Mouse (Mus musculus): ENCODE measurements at regions not wholly inside any gene's neighbourhood (a gene's known extent, or its start where the extent isn't known, plus 50 kb on each side); places are given as distances from the start of the nearest gene placed in this dataset.

DNA sequence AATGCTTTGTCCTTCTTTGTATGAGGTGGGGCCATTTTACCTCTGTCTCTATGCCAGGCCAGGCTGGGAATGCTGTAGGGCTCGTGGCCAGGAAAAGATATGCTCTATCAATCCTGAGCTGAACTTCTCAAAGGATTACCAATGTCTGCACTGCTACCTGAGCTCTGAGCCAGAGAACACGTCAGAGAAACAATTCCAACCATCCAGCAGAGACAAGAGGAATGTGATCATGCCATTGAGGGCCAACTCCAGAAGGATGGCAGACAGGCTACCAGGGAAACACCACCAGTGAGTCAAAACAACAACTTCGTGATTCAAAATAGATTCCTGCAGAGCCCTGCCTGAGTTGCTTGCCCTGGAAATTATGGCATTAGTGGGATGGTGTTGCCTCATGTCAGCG lies 361.0 kb downstream of the Adam3 start:
- Histone ChIP-seq H3K4me1 (ENCODE audit: control insufficient read depth, insufficient read depth, low read length) (0 out of 2 replicates have a peak, but pooled peaks cover 3% of the 10 kb centered on the region), H3K4me3 (ENCODE audit: low read depth, low read length) (no peak overlapping the region), H3K36me3 (ENCODE audit: control insufficient read depth, insufficient read depth, low read length) (no peaks in the 10 kb centered on the region), H3K9ac (ENCODE audit: low read depth, low read length) (no peak overlapping the region), H3K9me3 (replicated peaks; ENCODE audit: control insufficient read depth, low read length) (no peaks in the 10 kb centered on the region), H3K27ac (ENCODE audit: low read depth, low read length) (no peak overlapping the region), H3K27me3 (ENCODE audit: control insufficient read depth, insufficient read depth, low read length) (no peaks in the 10 kb centered on the region), H3K4me2 (no peak overlapping the region)
- no peak for ATAC-seq (replicated peaks; ENCODE audit: insufficient number of reproducible peaks, low FRiP score, low TSS enrichment)
- WGBS (ENCODE audit: insufficient replicate concordance), result 54% methylated on average over 4 of the region's 4 CpGs

DNA sequence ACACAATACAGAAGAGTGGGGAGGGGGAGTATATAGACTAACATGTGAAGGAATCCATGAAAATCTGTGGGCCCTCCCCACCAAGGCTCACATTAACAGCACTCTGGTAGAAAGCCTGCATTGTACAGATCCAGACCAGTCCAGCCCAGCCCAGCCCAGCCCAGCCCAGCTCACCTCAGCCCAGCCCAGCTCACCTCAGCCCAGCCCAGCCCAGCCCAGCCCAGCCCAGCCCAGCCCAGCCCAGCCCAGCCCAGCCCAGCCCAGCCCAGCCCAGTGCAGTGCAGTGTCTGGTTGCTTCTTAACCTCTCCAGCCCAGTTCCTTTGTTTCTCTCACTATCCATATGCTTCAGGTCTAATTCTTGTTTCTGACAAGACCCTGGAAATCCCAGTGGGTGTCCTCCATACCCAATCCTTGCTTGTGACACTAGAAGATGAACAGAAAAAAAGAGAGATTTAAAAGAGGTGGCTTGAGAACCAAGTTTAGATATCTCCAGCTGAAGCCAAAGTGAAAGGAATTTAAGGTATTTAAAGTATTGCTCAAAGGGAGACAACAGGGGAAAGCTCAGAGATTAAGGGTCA lies 366.5 kb downstream of the Adam3 start:
- no peak overlapping the region for H3K4me2 ChIP-seq
- no peaks in the 10 kb centered on the region for H3K4me1 ChIP-seq (ENCODE audit: control insufficient read depth, insufficient read depth, low read length)
- no peaks in the 10 kb centered on the region for H3K27me3 ChIP-seq (ENCODE audit: control insufficient read depth, insufficient read depth, low read length)
- H3K9me3 ChIP-seq (replicated peaks; ENCODE audit: control insufficient read depth, low read length), result no peaks in the 10 kb centered on the region
- H3K9ac ChIP-seq (ENCODE audit: low read depth, low read length), result no peak overlapping the region
- ATAC-seq (replicated peaks; ENCODE audit: insufficient number of reproducible peaks, low FRiP score, low TSS enrichment), result no peak; the same call in 1 of the 2 replicates
- no peaks in the 10 kb centered on the region for H3K36me3 ChIP-seq (ENCODE audit: control insufficient read depth, insufficient read depth, low read length)
- no peak overlapping the region for H3K4me3 ChIP-seq (ENCODE audit: low read depth, low read length)
- no peak overlapping the region for H3K27ac ChIP-seq (ENCODE audit: low read depth, low read length)

DNA sequence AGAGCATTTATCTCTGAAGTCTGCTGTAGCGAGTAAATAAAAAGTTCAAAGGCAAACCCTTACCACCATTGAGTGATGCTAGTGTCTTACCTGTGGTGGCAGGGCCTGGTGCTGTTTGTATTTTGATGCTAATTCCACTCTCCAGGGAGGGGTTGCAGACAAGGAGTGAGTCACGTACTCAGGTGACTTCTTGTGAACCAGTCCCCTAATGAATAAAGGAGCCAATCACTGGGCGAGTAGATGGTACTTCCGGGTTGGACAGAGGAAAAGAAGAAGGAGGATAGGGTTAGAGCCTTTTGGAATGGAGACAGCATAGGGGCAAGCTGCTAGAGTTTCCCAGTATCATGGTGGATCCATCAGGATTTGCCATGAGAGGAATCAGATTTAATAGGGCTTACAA lies 370.5 kb downstream of the Adam3 start:
- no peaks in the 10 kb centered on the region for H3K27me3 ChIP-seq (ENCODE audit: control insufficient read depth, insufficient read depth, low read length)
- H3K4me1 ChIP-seq (ENCODE audit: control insufficient read depth, insufficient read depth, low read length), result no peaks in the 10 kb centered on the region
- H3K4me2 ChIP-seq, result no peak overlapping the region
- WGBS (ENCODE audit: insufficient replicate concordance), result 82% methylated on average over 4 of the region's 4 CpGs
- H3K27ac ChIP-seq (ENCODE audit: low read depth, low read length), result no peak overlapping the region
- no peaks in the 10 kb centered on the region for H3K36me3 ChIP-seq (ENCODE audit: control insufficient read depth, insufficient read depth, low read length)
- H3K4me3 ChIP-seq (ENCODE audit: low read depth, low read length), result no peak overlapping the region
- no peaks in the 10 kb centered on the region for H3K9me3 ChIP-seq (replicated peaks; ENCODE audit: control insufficient read depth, low read length)
- no peak for ATAC-seq (replicated peaks; ENCODE audit: insufficient number of reproducible peaks, low FRiP score, low TSS enrichment)
- H3K9ac ChIP-seq (ENCODE audit: low read depth, low read length), result no peak overlapping the region

DNA sequence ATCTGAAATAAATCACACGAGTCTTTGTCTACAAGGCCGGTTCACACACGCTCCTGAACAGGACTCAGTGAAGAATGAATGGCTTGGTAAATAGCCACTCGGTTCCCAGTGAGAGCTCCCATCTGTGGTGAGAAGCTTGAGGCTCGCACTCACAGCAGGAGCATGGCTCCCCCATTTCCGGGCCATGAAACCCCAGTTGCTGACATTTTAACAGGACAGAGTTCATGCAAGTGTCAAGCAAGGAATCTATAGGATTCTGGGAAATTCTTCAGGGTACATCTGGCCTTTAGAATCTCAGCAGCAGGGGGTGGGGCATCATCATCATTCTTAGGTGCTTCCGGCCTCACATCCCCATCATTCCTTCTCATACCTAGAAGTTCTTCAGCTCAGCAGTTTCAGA lies 371.8 kb downstream of the Adam3 start:
- 75% methylated on average over 7 of the region's 7 CpGs for WGBS (ENCODE audit: insufficient replicate concordance)
- Histone ChIP-seq H3K36me3 (ENCODE audit: control insufficient read depth, insufficient read depth, low read length) (no peaks in the 10 kb centered on the region), H3K27me3 (ENCODE audit: control insufficient read depth, insufficient read depth, low read length) (no peaks in the 10 kb centered on the region), H3K27ac (ENCODE audit: low read depth, low read length) (no peak overlapping the region), H3K9ac (ENCODE audit: low read depth, low read length) (no peak overlapping the region), H3K4me3 (ENCODE audit: low read depth, low read length) (no peak overlapping the region), H3K4me1 (ENCODE audit: control insufficient read depth, insufficient read depth, low read length) (no peaks in the 10 kb centered on the region), H3K4me2 (no peak overlapping the region), H3K9me3 (replicated peaks; ENCODE audit: control insufficient read depth, low read length) (no peaks in the 10 kb centered on the region)
- no peak for ATAC-seq (replicated peaks; ENCODE audit: insufficient number of reproducible peaks, low FRiP score, low TSS enrichment)

DNA sequence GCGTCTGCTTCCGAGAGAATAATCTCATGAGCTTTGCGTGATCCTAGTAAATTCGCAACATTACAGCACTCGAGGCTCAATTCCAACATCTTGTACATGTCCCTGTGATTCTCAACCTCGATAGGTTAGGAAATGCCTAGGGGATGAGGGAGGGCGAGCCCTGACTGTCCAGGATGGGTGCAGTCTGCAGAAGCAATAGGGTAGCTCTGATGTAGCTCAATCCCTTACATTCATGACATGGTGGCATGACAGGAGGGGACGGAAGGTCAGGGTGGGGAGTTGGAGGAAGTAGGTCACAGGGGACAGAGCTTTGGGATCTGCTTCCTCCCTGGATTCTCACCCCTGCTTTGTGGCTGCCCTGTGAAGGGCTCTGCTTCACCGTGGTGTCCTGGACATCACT lies 373.3 kb downstream of the Adam3 start:
- no peak for ATAC-seq (replicated peaks; ENCODE audit: insufficient number of reproducible peaks, low FRiP score, low TSS enrichment)
- Histone ChIP-seq H3K9me3 (replicated peaks; ENCODE audit: control insufficient read depth, low read length) (no peaks in the 10 kb centered on the region), H3K27me3 (ENCODE audit: control insufficient read depth, insufficient read depth, low read length) (no peaks in the 10 kb centered on the region), H3K36me3 (ENCODE audit: control insufficient read depth, insufficient read depth, low read length) (no peaks in the 10 kb centered on the region), H3K4me3 (ENCODE audit: low read depth, low read length) (no peak overlapping the region), H3K27ac (ENCODE audit: low read depth, low read length) (no peak overlapping the region), H3K4me2 (peak overlapping the region; percentile 45), H3K9ac (ENCODE audit: low read depth, low read length) (no peak overlapping the region), H3K4me1 (ENCODE audit: control insufficient read depth, insufficient read depth, low read length) (no peaks in the 10 kb centered on the region)
- 64% methylated on average over 9 of the region's 9 CpGs for WGBS (ENCODE audit: insufficient replicate concordance)

DNA sequence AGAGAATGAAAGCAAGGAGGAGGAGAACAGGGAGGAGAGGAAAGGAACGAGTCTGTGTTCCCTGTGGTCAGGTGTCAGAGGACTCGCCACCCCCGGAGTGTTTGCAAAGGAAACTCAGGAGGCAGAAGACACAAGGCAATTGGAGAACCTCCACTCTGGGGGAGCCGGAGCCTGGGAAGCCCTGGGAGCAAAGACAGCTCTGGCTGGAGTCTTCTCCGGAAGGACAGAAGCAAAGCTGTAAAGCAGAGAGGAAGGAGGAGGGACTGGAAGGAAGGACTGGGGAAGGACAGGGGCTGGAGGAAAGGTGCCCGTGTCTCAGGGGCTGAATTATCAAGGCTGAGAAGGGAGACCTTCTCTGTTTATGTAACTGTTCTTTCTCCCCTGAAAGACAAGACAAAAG lies 373.9 kb downstream of the Adam3 start:
- no peak overlapping the region for H3K27ac ChIP-seq (ENCODE audit: low read depth, low read length)
- H3K9ac ChIP-seq (ENCODE audit: low read depth, low read length), result no peak overlapping the region

DNA sequence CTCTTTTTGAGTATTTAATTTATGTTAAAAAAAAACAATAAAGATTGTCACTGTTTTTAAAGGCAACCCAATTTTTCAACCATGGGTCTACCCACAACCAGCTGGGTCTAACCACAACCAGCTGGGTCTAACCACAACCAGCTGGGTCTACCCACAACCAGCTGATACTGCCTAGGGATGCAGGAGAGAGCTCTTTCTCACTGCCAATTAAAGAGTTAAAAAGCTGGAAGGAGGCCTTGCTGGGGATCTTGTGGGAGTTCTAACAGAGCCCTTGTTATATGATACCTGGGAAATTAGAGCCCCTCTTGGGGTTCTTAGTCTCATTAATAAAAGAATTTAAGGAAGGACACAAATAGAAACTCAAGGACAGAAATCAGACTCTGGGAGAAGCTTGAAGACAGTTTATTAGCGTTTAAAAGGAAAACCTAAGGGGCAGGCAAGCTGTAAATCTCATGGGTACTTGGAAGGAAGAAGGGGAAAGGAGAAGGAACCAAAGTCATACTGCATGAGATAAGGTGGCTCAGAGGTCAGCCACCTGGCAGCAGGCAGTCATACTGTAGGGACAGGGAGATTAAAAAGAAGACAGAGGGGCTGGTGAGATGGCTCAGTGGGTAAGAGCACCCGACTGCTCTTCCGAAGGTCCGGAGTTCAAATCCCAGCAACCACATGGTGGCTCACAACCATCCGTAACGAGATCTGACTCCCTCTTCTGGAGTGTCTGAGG lies 379.1 kb downstream of the Adam3 start:
- H3K27ac ChIP-seq (ENCODE audit: low read depth, low read length), result no peak overlapping the region
- WGBS (ENCODE audit: insufficient replicate concordance), result 64% methylated on average over 6 of the region's 6 CpGs
- H3K9me3 ChIP-seq (replicated peaks; ENCODE audit: control insufficient read depth, low read length), result no peaks in the 10 kb centered on the region
- H3K36me3 ChIP-seq (ENCODE audit: control insufficient read depth, insufficient read depth, low read length), result no peaks in the 10 kb centered on the region
- no peak for ATAC-seq (replicated peaks; ENCODE audit: insufficient number of reproducible peaks, low FRiP score, low TSS enrichment)
- H3K4me2 ChIP-seq, result no peak overlapping the region
- H3K4me3 ChIP-seq (ENCODE audit: low read depth, low read length), result no peak overlapping the region
- H3K4me1 ChIP-seq (ENCODE audit: control insufficient read depth, insufficient read depth, low read length), result no peaks in the 10 kb centered on the region
- H3K27me3 ChIP-seq (ENCODE audit: control insufficient read depth, insufficient read depth, low read length), result no peaks in the 10 kb centered on the region
- no peak overlapping the region for H3K9ac ChIP-seq (ENCODE audit: low read depth, low read length)

More for the DNA sequence above, 373.9 kb downstream of the Adam3 start:
- Histone ChIP-seq H3K27me3 (ENCODE audit: control insufficient read depth, insufficient read depth, low read length) (no peaks in the 10 kb centered on the region), H3K9me3 (replicated peaks; ENCODE audit: control insufficient read depth, low read length) (no peaks in the 10 kb centered on the region), H3K4me2 (peak overlapping the region; percentile 45), H3K4me1 (ENCODE audit: control insufficient read depth, insufficient read depth, low read length) (no peaks in the 10 kb centered on the region), H3K4me3 (ENCODE audit: low read depth, low read length) (no peak overlapping the region), H3K36me3 (ENCODE audit: control insufficient read depth, insufficient read depth, low read length) (no peaks in the 10 kb centered on the region)
- ATAC-seq (replicated peaks; ENCODE audit: insufficient number of reproducible peaks, low FRiP score, low TSS enrichment), result no peak
- 12% methylated on average over 6 of the region's 6 CpGs for WGBS (ENCODE audit: insufficient replicate concordance)

DNA sequence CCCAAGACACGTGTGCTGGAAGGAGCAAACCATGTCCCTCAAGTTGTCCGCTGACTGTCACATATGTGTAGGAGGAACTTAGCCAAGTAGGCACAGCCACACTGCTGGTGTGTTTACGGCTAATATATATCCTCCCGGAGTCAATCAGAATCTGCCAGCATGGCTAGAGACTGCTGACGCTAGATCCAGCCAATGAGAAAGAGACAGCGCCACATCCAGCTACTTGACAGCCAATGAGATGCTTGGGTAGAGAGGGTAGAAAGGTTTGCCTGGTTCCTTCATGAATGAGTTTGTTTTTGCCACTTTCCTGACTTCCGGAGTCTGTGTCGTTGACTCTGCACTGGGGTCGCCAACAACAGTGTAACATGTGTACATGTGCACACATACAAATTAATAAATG lies 387.0 kb downstream of the Adam3 start:
- Histone ChIP-seq H3K27me3 (ENCODE audit: control insufficient read depth, insufficient read depth, low read length) (no peaks in the 10 kb centered on the region), H3K9me3 (replicated peaks; ENCODE audit: control insufficient read depth, low read length) (no peaks in the 10 kb centered on the region), H3K36me3 (ENCODE audit: control insufficient read depth, insufficient read depth, low read length) (no peaks in the 10 kb centered on the region), H3K9ac (ENCODE audit: low read depth, low read length) (no peak overlapping the region), H3K4me3 (ENCODE audit: low read depth, low read length) (no peak overlapping the region), H3K27ac (ENCODE audit: low read depth, low read length) (no peak overlapping the region), H3K4me1 (ENCODE audit: control insufficient read depth, insufficient read depth, low read length) (no peaks in the 10 kb centered on the region), H3K4me2 (no peak overlapping the region)
- WGBS (ENCODE audit: insufficient replicate concordance), result 88% methylated on average over 9 of the region's 9 CpGs
- ATAC-seq (replicated peaks; ENCODE audit: insufficient number of reproducible peaks, low FRiP score, low TSS enrichment), result no peak

DNA sequence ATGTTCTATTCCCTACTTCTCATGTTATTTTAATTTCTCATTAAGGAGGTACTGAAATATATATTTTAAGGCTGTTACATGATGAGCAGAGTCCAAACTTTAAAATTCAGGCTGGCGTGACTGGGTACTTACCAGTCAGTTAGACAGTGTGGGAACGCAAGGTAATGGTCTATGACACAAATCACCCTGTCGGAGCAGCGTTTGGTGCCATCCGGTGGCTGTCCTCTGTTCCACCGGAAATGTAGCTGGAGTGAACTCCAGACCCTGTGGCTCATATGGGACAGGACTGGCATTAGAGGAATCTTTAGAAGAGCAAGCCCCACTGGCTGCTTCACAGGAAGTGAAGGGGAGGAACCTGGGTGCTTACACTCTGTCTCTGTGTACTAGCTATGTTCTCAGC lies 388.0 kb downstream of the Adam3 start:
- H3K4me3 ChIP-seq (ENCODE audit: low read depth, low read length), result no peak overlapping the region
- H3K4me1 ChIP-seq (ENCODE audit: control insufficient read depth, insufficient read depth, low read length), result no peaks in the 10 kb centered on the region
- H3K9me3 ChIP-seq (replicated peaks; ENCODE audit: control insufficient read depth, low read length), result no peaks in the 10 kb centered on the region
- H3K27me3 ChIP-seq (ENCODE audit: control insufficient read depth, insufficient read depth, low read length), result no peaks in the 10 kb centered on the region
- H3K4me2 ChIP-seq, result no peak overlapping the region
- H3K9ac ChIP-seq (ENCODE audit: low read depth, low read length), result no peak overlapping the region
- no peak overlapping the region for H3K27ac ChIP-seq (ENCODE audit: low read depth, low read length)
- no peaks in the 10 kb centered on the region for H3K36me3 ChIP-seq (ENCODE audit: control insufficient read depth, insufficient read depth, low read length)
- no peak for ATAC-seq (replicated peaks; ENCODE audit: insufficient number of reproducible peaks, low FRiP score, low TSS enrichment)
- WGBS (ENCODE audit: insufficient replicate concordance), result 48% methylated on average over 6 of the region's 6 CpGs
